Mouse (Mus musculus): ENCODE results near the gene Pltp. TPM values are rescaled to one million over a fixed set of nuclear protein-coding genes. Genes with fewer than 3 reads are reported as not detected.
A peak's percentile ranks its signal among the peaks of the same experiment; 100 is the strongest.
"Not testable (repeated sequence)": the region's sequence is repeated elsewhere in the genome, so short reads cannot be mapped to it uniquely, and the experiment has no call there.

The Pltp gene
- polyA plus RNA-seq, 1 experiment from 2014 or later, result 27.4 TPM

DNA sequence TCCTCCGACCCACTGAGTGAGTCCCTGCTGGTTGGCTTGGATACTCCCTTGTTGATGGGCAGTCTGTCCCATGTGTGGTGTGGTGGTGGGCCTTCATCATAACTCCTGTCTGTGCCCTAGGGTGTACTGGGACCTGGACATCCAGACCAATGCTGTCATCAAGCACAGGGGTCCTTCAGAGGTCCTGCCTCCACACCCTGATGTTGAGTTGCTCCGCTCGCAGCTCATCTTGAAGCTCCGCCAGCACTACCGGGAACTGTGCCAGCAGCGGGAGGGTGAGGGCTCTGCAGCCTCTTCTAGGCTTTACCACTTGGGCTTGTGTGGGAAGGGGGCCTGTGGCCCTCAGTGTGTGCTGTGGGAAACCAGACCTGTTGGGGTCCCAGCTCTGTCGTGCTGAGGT, 28.3 kb upstream of the Pltp start:
- WGBS (ENCODE audit: insufficient replicate concordance), result 79% methylated on average over 7 of the region's 7 CpGs
- no peak overlapping the region for H3K9ac ChIP-seq (ENCODE audit: low read depth, low read length)
- no peaks in the 10 kb centered on the region for H3K27me3 ChIP-seq (ENCODE audit: control insufficient read depth, insufficient read depth, low read depth, low read length)
- no peak overlapping the region for H3K4me3 ChIP-seq (ENCODE audit: low read depth, low read length)
- H3K4me1 ChIP-seq (ENCODE audit: control insufficient read depth, low read depth, low read length), result peaks cover 5% of the 10 kb centered on the region
- H3K4me2 ChIP-seq (ENCODE audit: low read depth, low read length), result no peak overlapping the region
- ATAC-seq (ENCODE audit: low read depth), result no peak
- no peak overlapping the region for H3K27ac ChIP-seq (ENCODE audit: low read length)
- no peaks in the 10 kb centered on the region for H3K9me3 ChIP-seq (replicated peaks; ENCODE audit: control insufficient read depth, low read length)
- H3K36me3 ChIP-seq (ENCODE audit: control insufficient read depth, insufficient read depth), result peaks cover 80% of the 10 kb centered on the region

GRCm38 (mm10) chr2:164882619-164883018, 25.1 kb upstream of the Pltp start:
- Histone ChIP-seq H3K4me3 (ENCODE audit: low read depth, low read length) (no peak overlapping the region), H3K27me3 (ENCODE audit: control insufficient read depth, insufficient read depth, low read depth, low read length) (no peaks in the 10 kb centered on the region), H3K27ac (ENCODE audit: low read length) (no peak overlapping the region), H3K36me3 (ENCODE audit: control insufficient read depth, insufficient read depth) (peaks cover 50% of the 10 kb centered on the region), H3K9me3 (replicated peaks; ENCODE audit: control insufficient read depth, low read length) (no peaks in the 10 kb centered on the region), H3K4me1 (ENCODE audit: control insufficient read depth, low read depth, low read length) (peaks cover 19% of the 10 kb centered on the region), H3K9ac (ENCODE audit: low read depth, low read length) (no peak overlapping the region), H3K4me2 (ENCODE audit: low read depth, low read length) (no peak overlapping the region)
- no peak for ATAC-seq (ENCODE audit: low read depth)
- WGBS (ENCODE audit: insufficient replicate concordance), result 85% methylated on average over 9 of the region's 9 CpGs

DNA sequence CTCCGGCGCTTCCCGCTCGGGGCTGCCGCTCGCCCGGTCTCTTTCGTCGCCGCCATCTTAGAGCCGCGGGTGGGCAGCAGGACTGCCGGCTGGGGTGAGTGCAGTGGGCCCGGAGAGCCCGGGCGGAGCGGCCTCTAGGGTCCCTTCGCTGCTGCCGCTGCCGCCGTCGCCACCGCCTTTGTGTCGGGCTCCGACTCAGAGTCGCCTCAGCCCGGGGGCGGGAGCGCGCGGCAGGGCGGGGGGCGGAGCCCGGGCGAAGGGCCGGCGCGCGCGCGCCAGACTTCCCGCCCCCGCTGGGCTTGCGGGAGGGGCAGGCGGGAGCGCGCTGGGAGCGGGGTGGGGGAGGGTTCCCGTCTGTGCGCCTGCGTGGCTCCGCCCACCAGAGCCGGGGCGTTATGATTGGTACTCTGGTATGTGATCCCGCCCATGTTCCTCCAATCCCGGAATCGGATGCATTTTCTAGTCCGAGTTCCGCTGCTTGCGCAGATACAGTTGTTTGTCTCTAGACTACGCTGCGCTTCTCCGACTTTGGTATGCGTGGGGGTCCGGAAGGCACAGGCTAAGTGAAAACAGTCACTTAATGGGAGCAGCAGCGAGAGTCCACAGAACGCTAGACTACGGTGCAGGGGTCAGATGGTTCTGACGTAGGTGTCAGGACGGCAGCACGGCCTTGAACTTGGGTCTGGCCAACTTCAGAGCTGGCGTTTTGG, 22.2 kb upstream of the Pltp start:
- peak; percentile 89 for ATAC-seq (ENCODE audit: low read depth)
- Histone ChIP-seq H3K4me3 (ENCODE audit: low read depth, low read length) (peak overlapping the region; percentile 84), H3K27ac (ENCODE audit: low read length) (peak overlapping the region; percentile 96), H3K27me3 (ENCODE audit: control insufficient read depth, insufficient read depth, low read depth, low read length) (no peaks in the 10 kb centered on the region), H3K36me3 (ENCODE audit: control insufficient read depth, insufficient read depth) (peaks cover 24% of the 10 kb centered on the region), H3K4me2 (ENCODE audit: low read depth, low read length) (peak overlapping the region; percentile 78), H3K9me3 (replicated peaks; ENCODE audit: control insufficient read depth, low read length) (no peaks in the 10 kb centered on the region), H3K9ac (ENCODE audit: low read depth, low read length) (peak overlapping the region; percentile 97), H3K4me1 (ENCODE audit: control insufficient read depth, low read depth, low read length) (peaks cover 19% of the 10 kb centered on the region)
- under 1% methylated on average over 52 of the region's 72 CpGs for WGBS (ENCODE audit: insufficient replicate concordance)

DNA sequence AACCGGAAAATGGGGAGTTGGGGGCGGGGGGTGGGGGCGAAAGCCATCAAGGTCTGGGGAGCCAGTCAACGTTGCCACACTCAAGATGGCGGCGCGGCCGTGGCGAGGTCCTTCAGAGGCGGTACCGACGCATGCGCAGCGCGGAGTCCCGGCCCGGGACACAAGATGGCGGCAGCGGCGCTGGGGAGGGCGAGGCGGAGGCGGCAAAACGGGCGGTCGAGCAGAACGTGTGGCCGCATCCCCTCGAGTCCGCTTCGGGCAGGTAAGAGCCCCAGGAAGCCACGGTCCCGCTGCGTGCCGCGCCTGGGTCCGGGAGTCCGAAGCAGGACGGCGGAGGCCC, 21.7 kb upstream of the Pltp start, which contains the start of gene Pcif1:
TSS of gene Pcif1 (plus strand) at position 77 of the 340 bp plus-strand sequence.
- WGBS (ENCODE audit: insufficient replicate concordance), result under 1% methylated on average over 40 of the region's 40 CpGs
- H3K36me3 ChIP-seq (ENCODE audit: control insufficient read depth, insufficient read depth), result peaks cover 19% of the 10 kb centered on the region
- ATAC-seq (ENCODE audit: low read depth), result peak; percentile 80
- H3K9me3 ChIP-seq (replicated peaks; ENCODE audit: control insufficient read depth, low read length), result no peaks in the 10 kb centered on the region
- H3K9ac ChIP-seq (ENCODE audit: low read depth, low read length), result peak within 1 kb of the TSS; percentile 97
- peaks cover 19% of the 10 kb centered on the region for H3K4me1 ChIP-seq (ENCODE audit: control insufficient read depth, low read depth, low read length)
- peak within 1 kb of the TSS; percentile 84 for H3K4me3 ChIP-seq (ENCODE audit: low read depth, low read length)
- H3K4me2 ChIP-seq (ENCODE audit: low read depth, low read length), result peak within 1 kb of the TSS; percentile 89
- no peaks in the 10 kb centered on the region for H3K27me3 ChIP-seq (ENCODE audit: control insufficient read depth, insufficient read depth, low read depth, low read length)
- peak within 1 kb of the TSS; percentile 96 for H3K27ac ChIP-seq (ENCODE audit: low read length)

- Histone ChIP-seq H3K9ac (ENCODE audit: low read depth, low read length) (peak overlapping the region; percentile 97), H3K4me2 (ENCODE audit: low read depth, low read length) (peak overlapping the region; percentile 89), H3K27me3 (ENCODE audit: control insufficient read depth, insufficient read depth, low read depth, low read length) (no peaks in the 10 kb centered on the region), H3K27ac (ENCODE audit: low read length) (peak overlapping the region; percentile 96), H3K36me3 (ENCODE audit: control insufficient read depth, insufficient read depth) (peaks cover 13% of the 10 kb centered on the region), H3K4me3 (ENCODE audit: low read depth, low read length) (peak overlapping the region; percentile 84), H3K4me1 (ENCODE audit: control insufficient read depth, low read depth, low read length) (peaks cover 19% of the 10 kb centered on the region), H3K9me3 (replicated peaks; ENCODE audit: control insufficient read depth, low read length) (no peaks in the 10 kb centered on the region)
- peak; percentile 15 for ATAC-seq (ENCODE audit: low read depth)
- under 1% methylated on average over 28 of the region's 28 CpGs for WGBS (ENCODE audit: insufficient replicate concordance)
Observed at GRCm38 (mm10) chr2:164878509-164879227, 21.2 kb upstream of the Pltp start.

DNA sequence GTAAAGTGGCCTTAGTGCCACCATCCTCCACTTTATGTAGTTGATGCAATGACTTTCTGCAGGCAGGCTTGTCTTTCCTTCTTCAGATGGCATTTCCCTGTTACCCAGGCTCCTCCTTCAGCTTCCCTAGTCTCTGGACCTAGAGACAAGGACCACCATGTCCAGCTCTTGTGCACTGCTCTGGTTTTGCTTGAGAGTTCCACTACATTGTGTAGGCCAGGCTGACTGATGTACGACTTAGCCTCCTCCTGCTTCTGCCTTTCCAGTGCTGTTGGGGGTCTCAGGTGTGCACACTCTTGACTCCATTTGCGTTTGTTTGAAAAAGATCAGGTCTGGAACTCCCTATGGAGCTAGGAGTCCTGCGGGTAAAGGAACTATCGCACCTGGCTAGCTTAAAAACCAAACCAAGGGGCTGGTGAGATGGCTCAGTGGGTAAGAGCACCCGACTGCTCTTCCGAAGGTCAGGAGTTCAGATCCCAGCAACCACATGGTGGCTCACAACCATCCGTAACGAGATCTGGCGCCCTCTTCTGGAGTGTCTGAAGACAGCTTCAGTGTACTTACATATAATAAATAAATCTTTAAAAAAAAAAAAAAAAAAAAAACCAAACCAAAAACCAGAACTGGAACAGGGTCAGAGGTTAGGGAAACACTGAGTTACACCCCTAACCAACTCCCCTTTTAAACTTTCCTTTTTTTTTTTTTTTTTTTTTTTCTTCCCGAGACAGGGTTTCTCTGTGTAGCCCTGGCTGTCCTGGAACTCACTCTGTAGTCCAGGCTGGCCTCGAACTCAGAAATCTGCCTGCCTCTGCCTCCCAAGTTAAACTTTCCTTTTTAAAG, 20.1 kb upstream of the Pltp start:
- not testable (repeated sequence) for ATAC-seq (ENCODE audit: low read depth); H3K9me3 ChIP-seq (replicated peaks; ENCODE audit: control insufficient read depth, low read length); H3K36me3 ChIP-seq (ENCODE audit: control insufficient read depth, insufficient read depth); H3K9ac ChIP-seq (ENCODE audit: low read depth, low read length); H3K27me3 ChIP-seq (ENCODE audit: control insufficient read depth, insufficient read depth, low read depth, low read length)
- Histone ChIP-seq H3K4me1 (ENCODE audit: control insufficient read depth, low read depth, low read length) (peaks cover 19% of the 10 kb centered on the region), H3K27ac (ENCODE audit: low read length) (peak overlapping the region; percentile 96), H3K4me2 (ENCODE audit: low read depth, low read length) (peak overlapping the region; percentile 89), H3K4me3 (ENCODE audit: low read depth, low read length) (peak overlapping the region; percentile 84)
- 70% methylated on average over 11 of the region's 11 CpGs for WGBS (ENCODE audit: insufficient replicate concordance)

- not testable (repeated sequence) for H3K9me3 ChIP-seq (replicated peaks; ENCODE audit: control insufficient read depth, low read length); H3K9ac ChIP-seq (ENCODE audit: low read depth, low read length); H3K27me3 ChIP-seq (ENCODE audit: control insufficient read depth, insufficient read depth, low read depth, low read length); ATAC-seq (ENCODE audit: low read depth); H3K36me3 ChIP-seq (ENCODE audit: control insufficient read depth, insufficient read depth); H3K4me2 ChIP-seq (ENCODE audit: low read depth, low read length); H3K4me3 ChIP-seq (ENCODE audit: low read depth, low read length); H3K27ac ChIP-seq (ENCODE audit: low read length)
- 39% methylated on average over 2 of the region's 2 CpGs for WGBS (ENCODE audit: insufficient replicate concordance)
- H3K4me1 ChIP-seq (ENCODE audit: control insufficient read depth, low read depth, low read length), result peaks cover 13% of the 10 kb centered on the region
Observed at GRCm38 (mm10) chr2:164875648-164876047, 18.1 kb upstream of the Pltp start.

GRCm38 (mm10) chr2:164874239-164874769, 16.8 kb upstream of the Pltp start:
- 0 out of 2 replicates have a peak, but pooled peaks cover 2% of the 10 kb centered on the region for H3K36me3 ChIP-seq (ENCODE audit: control insufficient read depth, insufficient read depth)

More at GRCm38 (mm10) chr2:164874239-164874769, 16.8 kb upstream of the Pltp start:
- 34% methylated on average over 1 of the region's 1 CpGs for WGBS (ENCODE audit: insufficient replicate concordance)
- H3K27me3 ChIP-seq (ENCODE audit: control insufficient read depth, insufficient read depth, low read depth, low read length), result no peaks in the 10 kb centered on the region
- H3K4me2 ChIP-seq (ENCODE audit: low read depth, low read length), result no peak overlapping the region
- no peak overlapping the region for H3K27ac ChIP-seq (ENCODE audit: low read length)
- H3K9ac ChIP-seq (ENCODE audit: low read depth, low read length), result no peak overlapping the region
- H3K9me3 ChIP-seq (replicated peaks; ENCODE audit: control insufficient read depth, low read length), result no peaks in the 10 kb centered on the region
- peaks cover 10% of the 10 kb centered on the region for H3K4me1 ChIP-seq (ENCODE audit: control insufficient read depth, low read depth, low read length)
- H3K4me3 ChIP-seq (ENCODE audit: low read depth, low read length), result no peak overlapping the region
- no peak for ATAC-seq (ENCODE audit: low read depth)
